Mouse (Mus musculus) heart, postnatal 25 days (tissue): ENCODE results near the gene Olfr870. TPM values are rescaled to one million over a fixed set of nuclear protein-coding genes. Genes with fewer than 3 reads are reported as not detected.
"Not testable (repeated sequence)": the region's sequence is repeated elsewhere in the genome, so short reads cannot be mapped to it uniquely, and the experiment has no call there.

ENCODE experiments used
- DNase-seq: peaks from one replicate; pipeline ENCODE4 v3.0.0; 2022; ENCODE audit warnings: low spot score
- intact Hi-C: fragments of 180-260 bp; cut with DNase I; formaldehyde crosslinking; loops from one replicate; pipeline ENCODE4 v1.15.1; 2025
- total RNA-seq, 2 experiments: library from RNA; stranded (reverse); gene quantifications; 2 replicates each; pipeline ENCODE4 v1.2.3; 2021

Gene Olfr870
- total RNA-seq = not detected

DNA sequence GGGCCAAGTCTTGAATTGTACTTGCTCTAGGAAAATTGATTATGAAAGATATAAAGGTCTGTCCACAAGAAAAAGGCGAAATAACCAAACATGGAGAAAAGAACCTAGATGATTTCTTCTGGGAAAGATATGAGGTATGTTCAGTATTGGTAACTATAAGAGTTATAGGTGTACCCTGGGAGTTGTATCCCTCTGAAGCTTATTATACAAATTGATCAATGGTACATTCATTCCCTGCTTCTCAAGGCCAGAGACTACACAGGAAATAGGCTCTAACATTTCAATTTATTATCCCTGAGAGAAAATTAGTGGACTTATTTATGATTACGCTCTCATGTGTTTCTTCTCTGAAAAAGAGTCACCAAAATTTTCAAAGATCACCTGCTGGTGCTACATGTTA lies at the start of gene Olfr870:
Gene Olfr870 (minus strand): TSS at position 101 of the 400 bp plus-strand sequence.
- intact Hi-C loops = no loop called here
- no peak for DNase-seq

DNA sequence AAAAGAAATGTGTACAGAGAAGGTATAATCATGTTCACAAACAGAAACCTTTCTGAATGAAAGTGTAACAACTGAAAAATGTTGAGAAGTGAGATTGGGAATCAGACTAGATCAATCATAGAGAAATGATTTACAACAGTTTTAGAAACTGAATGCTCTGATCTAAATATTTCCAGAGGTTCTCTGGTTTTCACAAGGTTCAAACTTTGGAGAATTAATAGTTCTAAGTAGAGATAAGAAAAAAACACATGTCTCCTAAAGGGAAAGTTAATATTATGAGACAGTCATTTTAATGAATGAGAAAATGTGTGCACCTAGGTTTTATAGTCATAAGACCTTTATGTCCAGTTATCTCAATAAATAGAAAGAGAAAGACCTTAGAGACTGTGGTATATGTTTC lies 38.0 kb upstream of the Olfr870 start, which contains the start of gene Olfr871:
Gene Olfr871 (plus strand): TSS at position 301 of the 400 bp plus-strand sequence.
- intact Hi-C loops = no loop called here
- DNase-seq = no peak

DNA sequence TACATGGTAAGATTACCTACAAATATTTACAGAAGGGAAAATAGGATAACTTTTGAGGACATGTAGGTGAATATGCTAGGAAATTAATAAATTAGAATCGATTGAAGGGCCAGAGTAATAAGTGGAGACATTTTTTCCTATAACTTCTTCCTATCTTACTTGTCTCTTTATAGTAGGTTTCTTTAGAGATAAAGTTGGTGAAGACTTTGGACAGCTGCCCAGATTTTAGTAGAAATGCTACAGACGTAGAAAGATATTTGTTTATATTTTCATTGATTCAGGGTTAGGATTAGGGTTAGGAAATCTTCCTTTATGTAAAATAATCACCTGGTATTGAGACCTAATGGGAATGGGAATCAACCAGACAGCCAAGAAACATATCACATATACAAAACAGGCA lies 37.6 kb upstream of the Olfr870 start:
- no peak for DNase-seq

DNA sequence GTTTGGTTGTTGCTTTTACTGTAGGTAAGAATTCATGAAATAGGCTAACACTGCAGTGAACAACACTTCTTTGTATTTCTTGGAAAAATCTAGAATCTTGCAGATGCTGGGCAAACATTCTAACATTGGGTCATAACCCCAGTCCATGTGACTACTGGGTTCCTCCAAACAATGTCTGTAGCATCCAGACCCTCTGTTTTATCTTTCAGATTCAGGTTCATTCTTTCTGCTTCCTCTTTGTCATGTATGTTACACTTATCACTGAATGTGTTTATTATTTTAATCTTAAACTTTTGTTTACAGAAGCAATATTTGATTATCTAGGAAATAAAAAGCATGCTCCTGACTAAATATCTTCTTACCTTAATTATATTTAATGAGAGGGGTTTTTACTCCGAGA lies 37.0 kb upstream of the Olfr870 start:
- DNase-seq = no peak
- intact Hi-C loops = no loop called here

More for the DNA sequence above, 37.6 kb upstream of the Olfr870 start:
- intact Hi-C loops = no loop called here

DNA sequence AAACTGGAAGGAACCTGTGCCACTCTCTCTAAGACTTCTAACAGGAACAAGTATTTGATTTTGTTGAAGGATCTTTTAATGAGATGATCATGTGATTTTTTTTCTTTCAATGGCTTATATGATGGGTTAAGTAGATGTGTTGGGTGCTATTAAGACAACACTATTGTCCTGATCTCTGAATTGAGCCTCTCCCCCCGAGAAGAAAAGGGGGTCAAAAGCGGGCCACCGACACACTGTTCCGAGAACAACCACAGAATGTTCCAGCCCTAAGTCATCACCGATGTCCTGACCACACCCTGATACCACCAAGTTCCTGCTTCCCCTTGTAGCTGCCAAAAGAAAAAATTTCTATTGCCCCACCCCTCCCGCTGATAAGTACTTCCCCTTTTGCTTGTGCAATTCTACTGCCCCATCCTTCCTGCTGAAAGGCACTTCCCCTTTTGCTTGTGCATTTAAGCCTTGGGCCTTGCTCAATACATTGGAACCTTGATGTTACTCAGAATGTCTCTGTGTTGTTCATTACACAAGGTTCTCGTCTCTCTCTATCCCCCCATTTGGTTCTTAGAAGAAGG lies 29.6 kb upstream of the Olfr870 start:
- DNase-seq, intact Hi-C loops: not testable (repeated sequence)

DNA sequence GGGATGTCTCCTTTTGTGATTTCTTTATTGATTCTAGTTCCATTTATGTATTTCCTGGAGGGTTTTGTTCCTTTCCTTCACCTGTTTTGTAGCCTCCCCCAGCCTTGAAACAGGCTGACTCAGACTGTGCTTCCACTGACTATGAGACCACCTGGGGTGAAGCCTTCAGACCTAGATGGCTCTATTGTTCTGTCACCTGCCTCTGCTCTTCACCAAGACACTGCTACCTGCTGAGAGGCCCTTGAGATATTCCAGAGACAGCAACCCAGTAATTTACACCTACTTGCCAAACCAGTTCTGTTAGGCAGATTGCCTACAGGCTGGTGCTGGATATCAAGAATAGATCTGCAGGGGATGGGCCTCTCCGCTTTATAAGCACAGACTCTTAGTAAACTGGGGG lies 28.3 kb upstream of the Olfr870 start:
- intact Hi-C loops = no loop called here
- DNase-seq = no peak

DNA sequence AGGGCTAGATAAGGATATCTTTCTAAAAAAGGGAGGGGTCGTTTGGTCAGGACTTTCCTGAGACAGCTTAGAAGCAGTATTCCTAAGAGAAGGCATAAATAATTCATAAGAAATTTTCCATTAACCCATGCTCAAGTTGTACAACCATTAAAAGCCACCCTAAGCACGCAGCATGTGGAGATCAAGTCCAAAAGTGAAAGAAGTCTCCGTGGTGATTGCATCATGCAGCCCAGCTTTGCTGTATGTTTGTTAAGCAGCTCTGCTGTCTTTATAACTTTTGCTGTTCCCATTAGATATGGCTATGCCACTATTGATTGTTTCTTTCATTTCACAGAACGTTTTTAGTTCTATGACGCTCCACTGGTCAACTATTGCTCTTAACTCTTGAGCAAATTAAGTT lies 5.6 kb upstream of the Olfr870 start:
- intact Hi-C loops = no loop called here
- DNase-seq = no peak

DNA sequence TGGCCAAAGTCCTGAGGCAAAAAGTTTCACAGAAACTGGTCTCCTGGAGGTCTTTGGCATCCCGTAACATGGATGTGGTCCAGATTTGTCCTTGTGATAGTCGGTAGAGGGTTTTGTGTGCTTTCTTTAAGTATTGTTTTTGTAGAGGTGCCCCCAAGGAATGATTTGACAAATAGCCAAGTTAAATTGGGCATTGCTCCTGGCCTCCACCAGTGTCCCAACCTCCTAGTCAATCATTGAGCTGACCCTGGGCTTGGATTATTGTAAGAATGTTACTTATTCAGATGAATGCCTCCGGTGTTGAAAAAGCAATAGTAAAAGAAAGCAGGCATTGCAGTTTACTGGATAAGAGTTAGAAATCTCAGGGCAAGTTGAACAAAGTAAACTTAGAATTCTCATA lies 24.2 kb downstream of the Olfr870 start:
- intact Hi-C loops = no loop called here

DNA sequence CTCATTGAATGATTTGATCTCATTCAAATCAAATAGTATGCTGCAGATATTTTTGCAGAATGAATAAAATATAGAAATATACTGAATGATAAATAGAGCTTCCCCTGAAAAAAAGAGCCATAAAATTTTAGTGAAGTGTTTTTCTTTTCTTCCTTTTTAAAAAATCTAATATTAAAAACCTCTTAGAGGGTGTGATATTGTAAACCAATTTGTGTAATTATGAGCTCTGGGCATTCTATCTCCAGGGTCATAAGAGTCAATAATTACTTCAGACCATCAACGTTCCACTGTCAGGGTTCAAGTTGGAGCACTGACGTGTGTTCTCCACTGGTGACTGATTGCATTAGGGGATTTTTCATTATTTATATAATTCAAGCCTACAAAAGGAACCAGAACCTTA lies 45.1 kb downstream of the Olfr870 start, which contains the start of gene Olfr869:
Gene Olfr869 (plus strand): TSS at position 301 of the 400 bp plus-strand sequence.
- intact Hi-C loops = no loop called here
- DNase-seq = no peak

More for the DNA sequence above, 24.2 kb downstream of the Olfr870 start:
- no peak for DNase-seq

Other genes starting within 250 kb of the Olfr870 start
- not detected for gene Olfr866, start 146.0 kb downstream of the Olfr870 start, total RNA-seq
- not detected for gene Olfr867, start 116.5 kb downstream of the Olfr870 start, total RNA-seq
- not detected for gene Olfr868, start 75.4 kb downstream of the Olfr870 start, total RNA-seq
- not detected for gene Olfr869, start 45.0 kb downstream of the Olfr870 start, total RNA-seq
- not detected for gene Olfr871, start 38.1 kb upstream of the Olfr870 start, total RNA-seq
- not detected for gene Olfr872, start 63.1 kb upstream of the Olfr870 start, total RNA-seq
- not detected for gene Olfr39, start 108.3 kb upstream of the Olfr870 start, total RNA-seq
- not detected for gene Olfr873, start 124.5 kb upstream of the Olfr870 start, total RNA-seq
- gene Olfr18, start 162.0 kb upstream of the Olfr870 start, total RNA-seq = not detected
- 10 to 100 TPM; 11.6 to 11.8 TPM for gene Zfp560, start 211.1 kb upstream of the Olfr870 start, total RNA-seq